Mouse (Mus musculus) limb, embryonic 14.5 days (tissue): ENCODE data around the gene Mcm2. TPM values are rescaled to one million over a fixed set of nuclear protein-coding genes. Genes with fewer than 3 reads are reported as not detected.

ENCODE experiments used
- ATAC-seq: fragments of 200-750 bp; cut with Nextera tagmentation; 2 replicates; pipeline ENCODE4 v1.8.0; 2017; ENCODE audit warnings: low read depth, moderate number of reproducible peaks, moderate TSS enrichment; ENCODE audit not compliant: low FRiP score
- DNase-seq: peaks from one replicate; pipeline ENCODE4 v3.0.0-alpha.2; 2015; ENCODE audit warnings: low spot score
- H3K27ac ChIP-seq: fragments of 300-500 bp; sonication (generic); replicated peaks from 2 replicates; pipeline ENCODE4 v1.5.1; 2014; ENCODE audit warnings: low read depth, mild to moderate bottlenecking, low read length, moderate library complexity, mixed read lengths
- H3K27me3 ChIP-seq: fragments of 300-500 bp; sonication (generic); 2 replicates; pipeline ENCODE4 v1.6.1; 2014; ENCODE audit warnings: low read length, mixed read lengths; ENCODE audit not compliant: control insufficient read depth, insufficient read depth
- H3K36me3 ChIP-seq: fragments of 300-500 bp; sonication (generic); 2 replicates; pipeline ENCODE4 v1.6.1; 2014; ENCODE audit warnings: mild to moderate bottlenecking, low read length, moderate library complexity, mixed read lengths; ENCODE audit not compliant: control insufficient read depth, insufficient read depth
- H3K4me1 ChIP-seq: fragments of 300-500 bp; sonication (generic); 2 replicates; pipeline ENCODE4 v1.6.1; 2014; ENCODE audit warnings: antibody characterized with exemption, low read length, mixed read lengths; ENCODE audit not compliant: control insufficient read depth, insufficient read depth
- H3K4me2 ChIP-seq: fragments of 300-500 bp; sonication (generic); replicated peaks from 2 replicates; pipeline ENCODE4 v1.6.1; 2014; ENCODE audit warnings: low read depth, mild to moderate bottlenecking, low read length, moderate library complexity; ENCODE audit not compliant: severe bottlenecking
- H3K4me3 ChIP-seq: fragments of 300-500 bp; sonication (generic); replicated peaks from 2 replicates; pipeline ENCODE4 v1.5.1; 2014; ENCODE audit warnings: low read length
- H3K9ac ChIP-seq: fragments of 300-500 bp; sonication (generic); 2 replicates; pipeline ENCODE4 v1.6.1; 2014; ENCODE audit warnings: mild to moderate bottlenecking, low read depth, low read length, moderate library complexity; ENCODE audit not compliant: severe bottlenecking
- H3K9me3 ChIP-seq: fragments of 300-500 bp; sonication (generic); 2 replicates; pipeline ENCODE4 v1.6.1; 2016; ENCODE audit warnings: low read length; ENCODE audit not compliant: control insufficient read depth
- POLR2A ChIP-seq: fragments of 200-500 bp; IDR thresholded peaks from 2 replicates; pipeline ENCODE4 v1.8.0; 2012; ENCODE audit warnings: inconsistent platforms, mild to moderate bottlenecking, moderate library complexity, borderline replicate concordance; ENCODE audit not compliant: insufficient read depth, insufficient read length; ENCODE audit errors: extremely low read depth
- WGBS: fragments of 180-500 bp; shearing (Covaris S2); extraction: QIAGEN DNeasy Blood & Tissue Kit; methylation state at CpG from one replicate; pipeline ENCODE4 v1.1.7; 2014; 5-methylcytosine and 5-hydroxymethylcytosine counted together
- polyA plus RNA-seq, 2 experiments: library from polyadenylated mRNA; depleted of rRNA in 1 of 2; stranded (reverse) in 1 of 2; unstranded in 1 of 2; fragments of >200 nt; fragmentation: Nextera tagmentation in 1 of 2; extraction: Ambion mirVana in 1 of 2; gene quantifications; 2 replicates each; pipeline versions ENCODE4 v1.2.1 to v1.2.3; 2012 to 2014

Gene Mcm2
- polyA plus RNA-seq, 2 experiments = 107 to 108 TPM

DNA sequence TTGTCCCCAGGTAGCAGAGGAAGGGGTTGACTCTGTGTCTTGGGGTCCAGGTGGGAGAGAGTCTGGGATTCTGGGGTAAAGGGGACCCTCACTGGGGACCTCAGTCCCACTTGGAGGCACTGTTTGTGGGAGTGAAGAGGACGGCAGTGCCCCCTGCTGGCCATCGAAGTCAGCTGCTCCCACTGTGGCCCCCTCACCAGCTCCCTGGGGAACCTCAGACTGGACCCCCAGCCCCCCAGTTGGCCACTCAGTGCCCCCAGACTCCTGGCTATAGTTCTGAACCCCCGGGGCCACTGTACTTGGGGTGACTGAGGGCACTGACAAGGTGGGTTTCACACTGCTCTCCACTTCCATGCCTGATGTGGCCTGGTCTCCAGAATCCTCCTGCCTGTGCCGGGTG, 49.3 kb downstream of the Mcm2 start:
- no peak overlapping the region for H3K4me3 ChIP-seq
- H3K4me2 ChIP-seq = no peak overlapping the region
- H3K9me3 ChIP-seq = no peaks in the 10 kb centered on the region
- WGBS = 83% methylated on average over 2 of the region's 4 CpGs
- no peak overlapping the region for H3K9ac ChIP-seq
- H3K4me1 ChIP-seq = no peaks in the 10 kb centered on the region
- no peaks in the 10 kb centered on the region for H3K27me3 ChIP-seq
- ATAC-seq (no peak), DNase-seq (no peak)
- H3K36me3 ChIP-seq = peaks cover 29% of the 10 kb centered on the region
- no peak for TF ChIP-seq POLR2A
- no peak overlapping the region for H3K27ac ChIP-seq

DNA sequence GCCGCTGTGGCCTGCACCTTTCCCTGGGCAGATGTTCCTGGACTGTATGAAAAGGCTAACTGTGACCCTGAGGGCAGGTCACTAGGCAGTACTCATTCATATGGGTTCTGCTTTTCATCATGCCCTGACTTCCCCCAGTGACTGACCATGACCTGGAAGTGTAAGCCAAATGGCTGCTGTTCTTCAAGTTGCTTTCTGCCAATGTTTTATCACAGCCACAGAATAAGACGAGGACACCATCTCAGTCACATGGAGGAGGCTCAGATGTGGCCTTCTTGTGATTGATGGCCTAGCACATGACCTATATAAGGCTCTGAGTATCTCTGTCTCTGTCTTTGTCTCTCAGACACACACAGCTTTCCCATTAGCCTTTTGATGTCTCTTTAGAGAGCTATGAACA, 51.0 kb downstream of the Mcm2 start:
- Histone ChIP-seq H3K9me3 (no peaks in the 10 kb centered on the region), H3K4me1 (peaks cover 6% of the 10 kb centered on the region; the same call in 1 of the 2 replicates), H3K4me2 (no peak overlapping the region), H3K9ac (no peak overlapping the region), H3K27me3 (no peaks in the 10 kb centered on the region), H3K4me3 (no peak overlapping the region), H3K27ac (no peak overlapping the region), H3K36me3 (peaks cover 29% of the 10 kb centered on the region)
- WGBS = 33% methylated on average over 2 of the region's 2 CpGs
- ATAC-seq (no peak), DNase-seq (no peak)
- no peak for TF ChIP-seq POLR2A

DNA sequence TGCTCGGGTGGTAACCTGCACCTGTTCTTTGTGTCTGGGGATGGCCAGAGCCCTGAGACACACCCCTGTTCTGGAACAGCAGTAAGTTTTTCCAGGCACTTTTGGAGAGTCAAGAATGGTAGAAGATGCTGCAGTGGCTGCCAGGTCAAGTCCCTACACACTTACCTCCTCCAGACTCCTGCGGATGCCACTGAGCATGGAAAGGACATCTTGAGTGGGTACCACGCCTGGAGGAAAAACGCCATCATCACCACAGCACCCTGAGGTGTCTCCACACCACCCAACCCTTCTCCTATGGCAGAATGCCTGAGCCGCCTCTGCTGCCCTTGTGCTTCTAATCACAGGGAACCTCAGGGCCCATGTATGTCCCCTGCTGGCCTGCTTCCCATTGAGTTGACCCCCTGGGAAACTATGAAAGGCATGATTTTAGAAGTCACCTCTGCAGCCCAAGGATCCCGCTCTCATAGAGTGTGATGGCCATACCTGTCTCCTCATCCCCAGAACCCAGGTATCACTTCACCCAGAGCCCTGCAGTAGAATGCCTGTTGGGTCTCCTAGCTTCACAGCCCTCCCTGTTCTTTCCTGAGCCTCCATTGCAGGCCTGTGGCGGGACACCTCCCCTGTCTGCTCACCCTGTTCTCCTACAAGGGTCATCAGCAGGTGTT, 53.5 kb downstream of the Mcm2 start:
- no peak for TF ChIP-seq POLR2A
- H3K4me2 ChIP-seq = no peak overlapping the region
- no peak for DNase-seq
- 84% methylated on average over 7 of the region's 7 CpGs for WGBS
- no peaks in the 10 kb centered on the region for H3K9me3 ChIP-seq
- no peak overlapping the region for H3K27ac ChIP-seq
- H3K4me1 ChIP-seq = peaks cover 13% of the 10 kb centered on the region
- no peaks in the 10 kb centered on the region for H3K27me3 ChIP-seq
- H3K36me3 ChIP-seq = peaks cover 29% of the 10 kb centered on the region
- H3K9ac ChIP-seq = no peak overlapping the region
- ATAC-seq = no peak
- H3K4me3 ChIP-seq = no peak overlapping the region

DNA sequence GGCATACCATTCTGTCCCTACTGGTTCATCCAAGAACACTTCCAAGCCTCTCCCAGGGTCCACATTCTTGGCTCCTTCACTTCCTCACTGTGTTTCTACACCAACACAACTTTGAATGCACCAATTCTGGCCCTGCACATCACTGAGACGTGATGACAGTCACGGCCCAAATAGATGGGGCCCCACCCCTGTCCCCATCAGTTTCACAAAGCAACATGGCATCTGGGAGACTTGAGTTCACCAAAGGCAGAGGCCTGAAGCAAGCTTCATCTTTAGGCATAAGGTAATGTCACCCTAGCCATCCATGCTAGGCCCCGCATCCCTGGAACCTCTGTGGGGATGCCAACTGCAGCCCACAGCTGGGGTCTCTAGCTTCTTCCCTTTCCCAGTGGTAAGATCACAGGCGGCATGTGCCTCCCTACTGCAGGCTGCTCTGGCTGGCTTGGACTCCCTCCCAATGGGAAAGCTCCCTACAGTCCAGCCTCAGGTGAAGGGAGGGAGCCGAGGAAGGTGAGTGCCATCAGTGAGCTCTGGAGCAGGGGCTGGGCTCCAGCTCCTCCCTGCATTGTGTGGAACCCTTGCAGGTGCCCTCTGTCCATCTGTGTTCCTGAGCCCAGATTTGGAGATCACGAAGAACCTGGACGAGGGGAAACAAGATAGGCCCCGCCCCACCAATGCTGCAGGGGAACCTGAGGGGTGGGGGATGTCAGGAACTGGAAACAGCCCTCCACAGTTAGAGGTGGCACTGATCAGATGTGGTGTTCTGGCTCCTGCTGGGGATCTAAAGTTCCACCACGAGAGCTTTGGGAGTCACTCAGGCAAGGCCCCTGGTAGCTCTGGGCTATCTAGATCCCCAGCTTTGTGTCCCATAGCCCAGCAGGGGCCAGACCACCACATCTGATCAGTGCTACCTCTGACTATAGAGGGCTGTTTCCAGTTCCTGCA, 54.5 kb downstream of the Mcm2 start:
- DNase-seq = no peak
- Histone ChIP-seq H3K4me3 (no peak overlapping the region), H3K36me3 (peaks cover 26% of the 10 kb centered on the region), H3K27me3 (no peaks in the 10 kb centered on the region), H3K4me1 (peaks cover 13% of the 10 kb centered on the region), H3K9ac (no peak overlapping the region), H3K9me3 (no peaks in the 10 kb centered on the region), H3K27ac (no peak overlapping the region), H3K4me2 (no peak overlapping the region)
- no peak for TF ChIP-seq POLR2A
- 68% methylated on average over 9 of the region's 9 CpGs for WGBS
- ATAC-seq = no peak

DNA sequence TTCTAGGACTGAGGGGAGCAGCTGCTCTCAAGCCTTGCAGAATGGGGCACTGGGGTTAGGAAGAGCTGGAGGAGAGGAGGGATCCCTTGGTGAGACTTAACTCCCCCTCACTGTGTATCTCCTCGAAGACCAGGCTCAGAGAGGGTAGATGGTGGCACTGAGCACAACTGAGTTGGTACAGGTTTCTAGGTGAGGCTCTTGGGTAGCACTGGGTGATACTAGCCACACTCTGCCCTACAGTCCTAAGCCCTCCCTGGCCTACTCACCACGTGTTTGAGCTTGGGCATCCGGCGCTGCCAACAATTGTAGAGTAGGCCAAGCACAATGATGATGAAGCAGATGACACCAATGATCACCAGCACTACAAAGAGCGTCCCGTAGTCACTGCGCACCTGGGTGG, 55.3 kb downstream of the Mcm2 start:
- DNase-seq = no peak
- H3K9me3 ChIP-seq = no peaks in the 10 kb centered on the region
- TF ChIP-seq POLR2A = no peak
- no peak for ATAC-seq
- H3K27ac ChIP-seq = no peak overlapping the region
- peak overlapping the region; percentile 80 for H3K4me3 ChIP-seq
- 80% methylated on average over 7 of the region's 7 CpGs for WGBS
- H3K4me1 ChIP-seq = peaks cover 13% of the 10 kb centered on the region
- H3K27me3 ChIP-seq = no peaks in the 10 kb centered on the region
- H3K4me2 ChIP-seq = peak overlapping the region; percentile 67
- peaks cover 27% of the 10 kb centered on the region for H3K36me3 ChIP-seq
- H3K9ac ChIP-seq = peak overlapping the region; percentile 81; the same call in 1 of the 2 replicates
